Mouse (Mus musculus): ENCODE measurements around the gene Creb5. TPM values are rescaled to one million over a fixed set of nuclear protein-coding genes. Genes with fewer than 3 reads are reported as not detected.

Creb5 gene
- total RNA-seq, 1 experiment = 1.1 TPM

- TF ChIP-seq HCFC1 (IDR thresholded peaks at IDR 0.05; ENCODE audit: borderline replicate concordance, insufficient read depth, low read length) (no peak), CHD2 (IDR thresholded peaks at IDR 0.05; ENCODE audit: low read depth, low read length) (no peak), ZC3H11A (IDR thresholded peaks at IDR 0.05; ENCODE audit: borderline replicate concordance, low read depth, low read length) (no peak), MAFK (IDR thresholded peaks at IDR 0.05; ENCODE audit: insufficient read depth, low read depth, low read length) (no peak), ZNF384 (IDR thresholded peaks at IDR 0.05; ENCODE audit: low read depth, low read length) (no peak)
- no peak overlapping the region for H3K4me3 ChIP-seq (ENCODE audit: insufficient read depth in 1 of 2, low read depth in 1 of 2, low read length in 2 of 2, poor library complexity in 1 of 2, severe bottlenecking in 1 of 2)
- in situ Hi-C loops (cut with MboI; ENCODE audit: low sequenced_read_pairs in 2 of 2, unreplicated experiment in 2 of 2) = no loop called here
- DNase-seq (ENCODE audit: low read depth, low spot score) = no peak
- H3K9ac ChIP-seq (ENCODE audit: insufficient read depth, low read depth, low read length, poor library complexity, severe bottlenecking) = no peak overlapping the region
- no peaks in the 10 kb centered on the region for H3K9me3 ChIP-seq (ENCODE audit: control insufficient read depth, insufficient read depth, low read depth, low read length)
- H3K4me1 ChIP-seq (ENCODE audit: control insufficient read depth in 2 of 2, insufficient read depth in 2 of 2, low read length in 2 of 2, poor library complexity in 1 of 2) = peaks cover 0 to 3% of the 10 kb centered on the region in 2 experiments; a peak in 1 of 4 replicates
- H3K36me3 ChIP-seq (ENCODE audit: control insufficient read depth, insufficient read depth, low read length, poor library complexity, severe bottlenecking) = no peaks in the 10 kb centered on the region
- H3K27ac ChIP-seq (ENCODE audit: insufficient read depth, low read depth, low read length, poor library complexity, severe bottlenecking) = no peak overlapping the region
Measured at GRCm38 (mm10) chr6:53621295-53621694, 334.2 kb downstream of the Creb5 start.

DNA sequence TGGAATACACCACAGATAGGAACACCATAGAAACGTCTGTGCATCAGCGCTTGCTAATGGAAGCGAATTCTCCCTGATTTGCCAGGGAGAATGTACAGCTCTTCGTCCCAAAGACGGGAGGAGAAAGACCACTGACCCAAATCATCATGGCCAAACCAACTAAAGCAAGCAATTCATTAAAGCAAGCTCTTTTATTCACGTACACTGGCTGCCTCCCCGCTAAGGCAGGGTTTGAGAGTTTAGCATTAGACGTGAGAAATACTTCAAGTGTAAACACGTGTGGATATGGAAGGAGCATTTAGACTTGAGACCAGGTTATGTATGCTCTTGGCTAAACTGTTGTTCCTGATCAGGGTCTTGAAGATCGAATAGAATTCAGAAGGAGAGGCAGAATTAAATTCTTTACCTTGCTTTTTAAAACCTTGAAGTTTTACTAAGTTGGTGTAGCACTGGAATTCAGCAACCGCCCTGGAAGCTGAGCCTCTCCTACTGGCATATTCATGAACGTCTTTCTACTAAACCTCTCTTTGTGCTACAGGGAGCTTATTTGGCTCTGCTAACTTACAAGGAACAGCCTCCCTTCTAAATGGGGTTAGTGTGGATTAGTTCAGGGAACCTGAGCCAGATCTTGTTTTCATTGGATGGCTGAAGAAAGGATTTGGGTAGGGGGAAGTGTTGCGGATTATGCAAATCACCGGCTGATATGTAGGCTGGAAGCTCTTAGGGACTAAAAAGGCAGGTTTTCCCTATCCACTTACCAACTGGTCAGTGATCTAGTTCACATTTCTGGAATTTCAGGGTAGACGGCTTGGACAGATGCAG is 337.6 kb downstream of the Creb5 start:
- no peak overlapping the region for H3K27ac ChIP-seq (ENCODE audit: insufficient read depth, low read depth, low read length, poor library complexity, severe bottlenecking)
- in situ Hi-C loops (cut with MboI; ENCODE audit: low sequenced_read_pairs in 2 of 2, unreplicated experiment in 2 of 2) = no loop called here
- H3K4me3 ChIP-seq (ENCODE audit: insufficient read depth in 1 of 2, low read depth in 1 of 2, low read length in 2 of 2, poor library complexity in 1 of 2, severe bottlenecking in 1 of 2) = no peak overlapping the region
- H3K9ac ChIP-seq (ENCODE audit: insufficient read depth, low read depth, low read length, poor library complexity, severe bottlenecking) = no peak overlapping the region
- peaks cover 0 to 3% of the 10 kb centered on the region in 2 experiments; a peak in 1 of 4 replicates for H3K4me1 ChIP-seq (ENCODE audit: control insufficient read depth in 2 of 2, insufficient read depth in 2 of 2, low read length in 2 of 2, poor library complexity in 1 of 2)
- no peaks in the 10 kb centered on the region for H3K9me3 ChIP-seq (ENCODE audit: control insufficient read depth, insufficient read depth, low read depth, low read length)
- no peaks in the 10 kb centered on the region for H3K36me3 ChIP-seq (ENCODE audit: control insufficient read depth, insufficient read depth, low read length, poor library complexity, severe bottlenecking)
- no peak for TF ChIP-seq ZNF384 (IDR thresholded peaks at IDR 0.05; ENCODE audit: low read depth, low read length)
- TF ChIP-seq ZC3H11A (IDR thresholded peaks at IDR 0.05; ENCODE audit: borderline replicate concordance, low read depth, low read length) = no peak
- TF ChIP-seq CHD2 (IDR thresholded peaks at IDR 0.05; ENCODE audit: low read depth, low read length) = no peak
- TF ChIP-seq HCFC1 (IDR thresholded peaks at IDR 0.05; ENCODE audit: borderline replicate concordance, insufficient read depth, low read length) = no peak
- TF ChIP-seq MAFK (IDR thresholded peaks at IDR 0.05; ENCODE audit: insufficient read depth, low read depth, low read length) = no peak
- no peak for DNase-seq (ENCODE audit: low read depth, low spot score)

GRCm38 (mm10) chr6:53626044-53626443 is 339.0 kb downstream of the Creb5 start:
- Histone ChIP-seq H3K36me3 (ENCODE audit: control insufficient read depth, insufficient read depth, low read length, poor library complexity, severe bottlenecking) (no peaks in the 10 kb centered on the region), H3K4me3 (ENCODE audit: insufficient read depth in 1 of 2, low read depth in 1 of 2, low read length in 2 of 2, poor library complexity in 1 of 2, severe bottlenecking in 1 of 2) (no peak overlapping the region), H3K4me1 (ENCODE audit: control insufficient read depth in 2 of 2, insufficient read depth in 2 of 2, low read length in 2 of 2, poor library complexity in 1 of 2) (peaks cover 0 to 3% of the 10 kb centered on the region in 2 experiments; a peak in 1 of 4 replicates), H3K9ac (ENCODE audit: insufficient read depth, low read depth, low read length, poor library complexity, severe bottlenecking) (no peak overlapping the region), H3K27ac (ENCODE audit: insufficient read depth, low read depth, low read length, poor library complexity, severe bottlenecking) (no peak overlapping the region), H3K9me3 (ENCODE audit: control insufficient read depth, insufficient read depth, low read depth, low read length) (no peaks in the 10 kb centered on the region)
- TF ChIP-seq ZNF384 (IDR thresholded peaks at IDR 0.05; ENCODE audit: low read depth, low read length) (no peak), CHD2 (IDR thresholded peaks at IDR 0.05; ENCODE audit: low read depth, low read length) (no peak), MAFK (IDR thresholded peaks at IDR 0.05; ENCODE audit: insufficient read depth, low read depth, low read length) (no peak), HCFC1 (IDR thresholded peaks at IDR 0.05; ENCODE audit: borderline replicate concordance, insufficient read depth, low read length) (no peak), ZC3H11A (IDR thresholded peaks at IDR 0.05; ENCODE audit: borderline replicate concordance, low read depth, low read length) (no peak)
- no peak for DNase-seq (ENCODE audit: low read depth, low spot score)
- in situ Hi-C loops (cut with MboI; ENCODE audit: low sequenced_read_pairs in 2 of 2, unreplicated experiment in 2 of 2) = no loop called here

DNA sequence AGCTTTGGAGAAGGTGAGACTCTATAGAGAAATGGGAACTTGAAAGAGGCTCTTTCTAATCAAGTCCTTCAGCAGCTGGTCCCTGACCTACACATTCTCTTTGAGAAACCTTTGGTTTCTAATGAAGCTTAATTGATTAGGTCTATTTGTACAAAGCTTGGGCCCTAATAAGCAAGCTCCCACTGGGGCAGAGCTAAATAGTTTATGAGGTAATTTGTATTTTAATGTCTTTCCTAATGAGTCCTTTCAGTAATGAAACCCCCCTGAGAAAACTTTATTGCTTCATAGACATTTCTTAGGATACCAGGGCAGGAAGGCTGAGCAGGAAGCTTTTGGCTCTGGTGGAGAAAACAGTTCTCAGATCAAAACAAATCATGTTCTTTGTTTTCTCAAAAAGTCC is 341.6 kb downstream of the Creb5 start:
- Histone ChIP-seq H3K9ac (ENCODE audit: insufficient read depth, low read depth, low read length, poor library complexity, severe bottlenecking) (no peak overlapping the region), H3K27ac (ENCODE audit: insufficient read depth, low read depth, low read length, poor library complexity, severe bottlenecking) (no peak overlapping the region), H3K36me3 (ENCODE audit: control insufficient read depth, insufficient read depth, low read length, poor library complexity, severe bottlenecking) (no peaks in the 10 kb centered on the region), H3K4me3 (ENCODE audit: insufficient read depth in 1 of 2, low read depth in 1 of 2, low read length in 2 of 2, poor library complexity in 1 of 2, severe bottlenecking in 1 of 2) (no peak overlapping the region), H3K9me3 (ENCODE audit: control insufficient read depth, insufficient read depth, low read depth, low read length) (no peaks in the 10 kb centered on the region), H3K4me1 (ENCODE audit: control insufficient read depth in 2 of 2, insufficient read depth in 2 of 2, low read length in 2 of 2, poor library complexity in 1 of 2) (peaks cover 0 to 3% of the 10 kb centered on the region in 2 experiments; a peak in 1 of 4 replicates)
- no peak for TF ChIP-seq HCFC1 (IDR thresholded peaks at IDR 0.05; ENCODE audit: borderline replicate concordance, insufficient read depth, low read length)
- TF ChIP-seq ZNF384 (IDR thresholded peaks at IDR 0.05; ENCODE audit: low read depth, low read length) = no peak
- TF ChIP-seq ZC3H11A (IDR thresholded peaks at IDR 0.05; ENCODE audit: borderline replicate concordance, low read depth, low read length) = no peak
- TF ChIP-seq CHD2 (IDR thresholded peaks at IDR 0.05; ENCODE audit: low read depth, low read length) = no peak
- in situ Hi-C loops (cut with MboI; ENCODE audit: low sequenced_read_pairs in 2 of 2, unreplicated experiment in 2 of 2) = no loop called here
- no peak for DNase-seq (ENCODE audit: low read depth, low spot score)
